Mouse (Mus musculus) intestine, postnatal 0 days (tissue): Measurements from ENCODE around the gene Abca13. TPM values are rescaled to one million over a fixed set of nuclear protein-coding genes. Genes with fewer than 3 reads are reported as not detected.
A peak's percentile ranks its signal among the peaks of the same experiment; 100 is the strongest.

ENCODE experiments used
- ATAC-seq: fragments of 200-750 bp; cut with Nextera tagmentation; 2 replicates; pipeline ENCODE4 v1.8.0; 2017; ENCODE audit warnings: mild to moderate bottlenecking, moderate TSS enrichment, moderate library complexity
- H3K27ac ChIP-seq: fragments of 300-500 bp; sonication (generic); 2 replicates; pipeline ENCODE4 v1.5.1; 2014; ENCODE audit warnings: mild to moderate bottlenecking, low read depth, low read length, moderate library complexity
- H3K27me3 ChIP-seq: fragments of 300-500 bp; sonication (generic); replicated peaks from 2 replicates; pipeline ENCODE4 v1.6.1; 2014; ENCODE audit warnings: low read length, mixed read lengths; ENCODE audit not compliant: control insufficient read depth, insufficient read depth
- H3K36me3 ChIP-seq: fragments of 300-500 bp; sonication (generic); 2 replicates; pipeline ENCODE4 v1.6.1; 2014; ENCODE audit warnings: mild to moderate bottlenecking, moderate library complexity; ENCODE audit not compliant: control insufficient read depth, insufficient read depth
- H3K4me1 ChIP-seq: fragments of 300-500 bp; sonication (generic); replicated peaks from 2 replicates; pipeline ENCODE4 v1.6.1; 2014; ENCODE audit warnings: antibody characterized with exemption, low read length, mixed read lengths; ENCODE audit not compliant: control insufficient read depth, insufficient read depth
- H3K4me2 ChIP-seq: fragments of 300-500 bp; sonication (generic); replicated peaks from 2 replicates; pipeline ENCODE4 v1.6.1; 2014; ENCODE audit warnings: low read depth, mild to moderate bottlenecking, moderate library complexity
- H3K4me3 ChIP-seq: fragments of 300-500 bp; sonication (generic); 2 replicates; pipeline ENCODE4 v1.5.1; 2014; ENCODE audit warnings: low read depth, low read length
- H3K9ac ChIP-seq: fragments of 300-500 bp; sonication (generic); 2 replicates; pipeline ENCODE4 v1.6.1; 2014; ENCODE audit warnings: mild to moderate bottlenecking, low read depth, low read length
- H3K9me3 ChIP-seq: fragments of 300-500 bp; sonication (generic); 2 replicates; pipeline ENCODE4 v1.6.1; 2016; ENCODE audit warnings: mixed run types; ENCODE audit not compliant: control insufficient read depth
- CTCF ChIP-seq: sonication (generic); IDR thresholded peaks from 2 replicates; pipeline ENCODE4 v1.5.1; 2016; ENCODE audit warnings: low read depth, mild to moderate bottlenecking, control low read depth, antibody characterized with exemption, moderate library complexity
- WGBS: fragments of 180-500 bp; shearing (Covaris S2); extraction: QIAGEN DNeasy Blood & Tissue Kit; methylation state at CpG from one replicate; pipeline ENCODE4 v1.1.7; 2014; 5-methylcytosine and 5-hydroxymethylcytosine counted together
- polyA plus RNA-seq: library from polyadenylated mRNA; unstranded; fragments of >200 nt; fragmentation: Nextera tagmentation; extraction: Ambion mirVana; gene quantifications from 2 replicates; pipeline ENCODE4 v1.2.1, GENCODE M21; 2015

The Abca13 gene
- polyA plus RNA-seq, 1 experiment from 2014 or later = 0.86 TPM

- no peaks in the 10 kb centered on the region for H3K9me3 ChIP-seq
- WGBS = 65% methylated on average over 3 of the region's 3 CpGs
- H3K4me3 ChIP-seq = no peak overlapping the region
- H3K36me3 ChIP-seq = no peaks in the 10 kb centered on the region
- TF ChIP-seq CTCF = peak; percentile 59
- no peak overlapping the region for H3K27ac ChIP-seq
- H3K4me1 ChIP-seq = no peaks in the 10 kb centered on the region
- H3K4me2 ChIP-seq = no peak overlapping the region
- H3K9ac ChIP-seq = no peak overlapping the region
- ATAC-seq = no peak
- H3K27me3 ChIP-seq = no peaks in the 10 kb centered on the region
Observed at GRCm38 (mm10) chr11:9647991-9648390, 456.2 kb downstream of the Abca13 start.

GRCm38 (mm10) chr11:9666648-9667255 lies 475.0 kb downstream of the Abca13 start:
- Histone ChIP-seq H3K36me3 (no peaks in the 10 kb centered on the region), H3K27ac (no peak overlapping the region; the same call in 1 of the 2 replicates), H3K9me3 (no peaks in the 10 kb centered on the region), H3K4me2 (no peak overlapping the region), H3K27me3 (no peaks in the 10 kb centered on the region), H3K4me1 (no peaks in the 10 kb centered on the region), H3K9ac (no peak overlapping the region), H3K4me3 (no peak overlapping the region)
- TF ChIP-seq CTCF = no peak
- WGBS = 30% methylated on average over 3 of the region's 3 CpGs
- peak; percentile 91 for ATAC-seq

- no peak overlapping the region for H3K9ac ChIP-seq
- no peak for TF ChIP-seq CTCF
- 62% methylated on average over 1 of the region's 1 CpGs for WGBS
Observed at GRCm38 (mm10) chr11:9669430-9669829, 477.7 kb downstream of the Abca13 start.

GRCm38 (mm10) chr11:9684952-9685351 lies 493.2 kb downstream of the Abca13 start:
- peak; percentile 93 for ATAC-seq
- Histone ChIP-seq H3K27me3 (no peaks in the 10 kb centered on the region), H3K9me3 (no peaks in the 10 kb centered on the region), H3K27ac (no peak overlapping the region), H3K4me1 (no peaks in the 10 kb centered on the region), H3K4me3 (no peak overlapping the region), H3K9ac (no peak overlapping the region), H3K4me2 (no peak overlapping the region), H3K36me3 (no peaks in the 10 kb centered on the region)
- WGBS = 49% methylated on average over 2 of the region's 2 CpGs
- TF ChIP-seq CTCF = no peak

More at GRCm38 (mm10) chr11:9669430-9669829, 477.7 kb downstream of the Abca13 start:
- no peaks in the 10 kb centered on the region for H3K27me3 ChIP-seq
- ATAC-seq = no peak
- H3K4me3 ChIP-seq = no peak overlapping the region
- H3K9me3 ChIP-seq = no peaks in the 10 kb centered on the region
- no peaks in the 10 kb centered on the region for H3K36me3 ChIP-seq
- H3K4me2 ChIP-seq = no peak overlapping the region
- no peak overlapping the region for H3K27ac ChIP-seq
- no peaks in the 10 kb centered on the region for H3K4me1 ChIP-seq

- no peak for TF ChIP-seq CTCF
- Histone ChIP-seq H3K4me1 (no peaks in the 10 kb centered on the region), H3K27me3 (no peaks in the 10 kb centered on the region), H3K36me3 (no peaks in the 10 kb centered on the region), H3K9me3 (no peaks in the 10 kb centered on the region), H3K4me3 (no peak overlapping the region), H3K9ac (no peak overlapping the region), H3K27ac (no peak overlapping the region), H3K4me2 (no peak overlapping the region)
- no peak for ATAC-seq
- 62% methylated on average over 3 of the region's 3 CpGs for WGBS
Observed at GRCm38 (mm10) chr11:9705190-9705589, 513.4 kb downstream of the Abca13 start.

- Histone ChIP-seq H3K4me1 (0 out of 2 replicates have a peak, but pooled peaks cover 2% of the 10 kb centered on the region), H3K4me2 (no peak overlapping the region), H3K9ac (no peak overlapping the region), H3K9me3 (no peaks in the 10 kb centered on the region), H3K27me3 (no peaks in the 10 kb centered on the region), H3K4me3 (no peak overlapping the region), H3K27ac (peak overlapping the region; percentile 55), H3K36me3 (no peaks in the 10 kb centered on the region)
- peak; percentile 99 for ATAC-seq
- WGBS = 31% methylated on average over 2 of the region's 2 CpGs
- no peak for TF ChIP-seq CTCF
Observed at GRCm38 (mm10) chr11:9727810-9728490, 536.2 kb downstream of the Abca13 start.
